10 mouse cellular contexts compared by ENCODE assay signal in the genomic region with DNA sequence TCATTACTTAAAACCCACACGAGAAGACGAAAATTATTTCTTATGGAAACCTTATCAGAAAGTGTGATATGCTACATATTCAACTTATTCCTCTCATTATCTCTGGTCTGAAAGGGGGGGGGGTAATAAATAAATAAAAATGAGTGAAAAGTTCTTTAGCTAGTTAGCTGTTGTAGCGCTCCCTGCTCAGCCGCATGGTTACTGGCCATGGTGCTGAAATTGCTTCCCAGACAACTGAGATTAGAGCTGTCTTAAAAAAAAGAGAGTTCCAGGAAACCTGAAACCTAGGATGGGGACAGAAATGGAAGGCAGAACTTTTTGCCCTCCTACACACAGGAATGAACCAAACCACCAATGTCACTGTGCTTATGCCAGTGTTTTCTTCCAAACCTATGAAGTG. TPM values are rescaled to one million over a fixed set of nuclear protein-coding genes. Genes with fewer than 3 reads are reported as not detected.
DNase-seq lines count a peak whose midpoint lies in the region; ATAC-seq and TF ChIP-seq lines count a peak whose summit lies in the region.
"Had no signal": no experiment of that assay in that cellular context is flagged by ENCODE, and none has a peak within 500 bp of the region (broad histone marks: within the 10 kb centered on the region; RNA-seq: fewer than 3 reads in every experiment).

No protein-coding gene starts in this region.

- intact Hi-C loops in left cerebral cortex, adult 2 months (cut with DNase I): no loop called here

- H3K27ac ChIP-seq in lung, embryonic 14.5 days (ENCODE audit: low read depth): no peak overlapping the region
- H3K27ac ChIP-seq in hindbrain, embryonic 15.5 days (replicated peaks): no peak overlapping the region
- H3K27ac ChIP-seq in left cerebral cortex, adult 2 months: no peak overlapping the region
- H3K27ac ChIP-seq: limb, embryonic 12.5 days had no signal

- no peak overlapping the region for H3ac ChIP-seq in myocyte (ENCODE audit: control insufficient read depth, insufficient read length)

- 3% methylated on average over 4 of the region's 4 CpGs for WGBS in lung, embryonic 14.5 days
- 7% methylated on average over 4 of the region's 4 CpGs for WGBS in lung, adult 2 months
- 9% methylated on average over 4 of the region's 4 CpGs for WGBS in hindbrain, embryonic 15.5 days

- peak; percentile 92 for DNase-seq in lung, embryonic 14.5 days
- DNase-seq in lung, adult 2 months: no peak
- DNase-seq in adrenal gland, postnatal 36 days: peak; percentile 61 to 78
- no peak for DNase-seq in right cerebral cortex, adult 2 months (ENCODE audit: low spot score in 2 of 2)
- no peak for DNase-seq in left cerebral cortex, adult 2 months (ENCODE audit: extremely low spot score in 1 of 2, low spot score in 2 of 2)
- no peak for DNase-seq in cerebellum, postnatal 4 days (ENCODE audit: low spot score in 2 of 2)

- no peaks in the 10 kb centered on the region for H3K4me1 ChIP-seq in lung, embryonic 14.5 days (ENCODE audit: insufficient read depth)
- H3K4me1 ChIP-seq in lung, adult 2 months (ENCODE audit: control insufficient read depth, insufficient read depth, low read length): no peaks in the 10 kb centered on the region
- H3K4me1 ChIP-seq in hindbrain, embryonic 15.5 days (replicated peaks): peaks cover 34% of the 10 kb centered on the region

- H3K9ac ChIP-seq in lung, embryonic 14.5 days: no peak overlapping the region
- no peak overlapping the region for H3K9ac ChIP-seq in hindbrain, embryonic 15.5 days
- H3K9ac ChIP-seq: limb, embryonic 12.5 days had no signal

- H3K9me3 ChIP-seq in lung, embryonic 14.5 days (ENCODE audit: low read depth, low read length): no peaks in the 10 kb centered on the region
- H3K9me3 ChIP-seq in hindbrain, embryonic 15.5 days: no peaks in the 10 kb centered on the region
- H3K9me3 ChIP-seq: limb, embryonic 12.5 days had no signal

- no peak overlapping the region for H3K4me2 ChIP-seq in lung, embryonic 14.5 days
- 0 out of 2 replicates have a peak overlapping the region, but pooled peaks have one; percentile 17 for H3K4me2 ChIP-seq in hindbrain, embryonic 15.5 days
- H3K4me2 ChIP-seq in myocyte (ENCODE audit: low read depth): no peak overlapping the region
- H3K4me2 ChIP-seq: limb, embryonic 12.5 days had no signal

- no peak for TF ChIP-seq POLR2A in lung, adult 2 months (IDR thresholded peaks at IDR 0.05; ENCODE audit: borderline replicate concordance, extremely low read depth, low read depth, low read length)
- no peak for TF ChIP-seq POLR2A in myocyte (IDR thresholded peaks at IDR 0.05; ENCODE audit: insufficient read length, low read depth)

- ATAC-seq in lung, embryonic 14.5 days (ENCODE audit: insufficient read depth): no peak
- ATAC-seq in hindbrain, embryonic 15.5 days (ENCODE audit: low FRiP score, low read depth): no peak

- H3K4me3 ChIP-seq in lung, embryonic 14.5 days (ENCODE audit: low read depth, low read length): no peak overlapping the region
- no peak overlapping the region for H3K4me3 ChIP-seq in lung, adult 2 months (replicated peaks; ENCODE audit: extremely low read depth, low read depth, low read length)
- 0 out of 2 replicates have a peak overlapping the region, but pooled peaks have one; percentile 6 for H3K4me3 ChIP-seq in hindbrain, embryonic 15.5 days
- H3K4me3 ChIP-seq in myocyte: no peak overlapping the region
- no peak overlapping the region for H3K4me3 ChIP-seq in left cerebral cortex, adult 2 months
- H3K4me3 ChIP-seq: limb, embryonic 12.5 days had no signal

- H3K79me2 ChIP-seq in myocyte (ENCODE audit: control insufficient read depth, insufficient read depth): no peaks in the 10 kb centered on the region

- TF ChIP-seq CTCF in lung, embryonic 14.5 days (IDR thresholded peaks at IDR 0.05; ENCODE audit: low read depth): no peak
- no peak for TF ChIP-seq CTCF in lung, adult 2 months (IDR thresholded peaks at IDR 0.05; ENCODE audit: insufficient read depth, low read length)
- TF ChIP-seq CTCF in left cerebral cortex, adult 2 months (IDR thresholded peaks at IDR 0.05): no peak

- H3K36me3 ChIP-seq in lung, embryonic 14.5 days (ENCODE audit: insufficient read depth): no peaks in the 10 kb centered on the region
- no peaks in the 10 kb centered on the region for H3K36me3 ChIP-seq in hindbrain, embryonic 15.5 days
- H3K36me3 ChIP-seq in myocyte (ENCODE audit: control insufficient read depth, insufficient read depth): no peaks in the 10 kb centered on the region
- H3K36me3 ChIP-seq: limb, embryonic 12.5 days had no signal

- peaks cover 86% of the 10 kb centered on the region for H3K27me3 ChIP-seq in lung, embryonic 14.5 days (ENCODE audit: insufficient read depth, low read length)
- H3K27me3 ChIP-seq in hindbrain, embryonic 15.5 days: peaks cover 71% of the 10 kb centered on the region
- peaks cover 34% of the 10 kb centered on the region for H3K27me3 ChIP-seq in myocyte (ENCODE audit: control insufficient read depth, insufficient read depth, insufficient read length)

TF ChIP-seq in myocyte, 11 proteins besides CTCF, POLR2A, EP300 and RAD21:
- TF ChIP-seq POLR2AphosphoS2 (IDR thresholded peaks at IDR 0.05; ENCODE audit: insufficient read length, low read depth): no peak
- TF ChIP-seq REST (IDR thresholded peaks at IDR 0.05; ENCODE audit: insufficient read depth, insufficient read length): peak; percentile 75
- no peak for TF ChIP-seq MYOG (IDR thresholded peaks at IDR 0.05; ENCODE audit: control insufficient read depth in 1 of 3, insufficient read depth in 1 of 3, insufficient read length in 2 of 3, low read depth in 2 of 3)
TF ChIP-seq in myocyte: peak in this region for 1.

RNA-seq across cellular contexts. Expression of a gene that starts 5.1 kb away (rescaled TPM):
- not detected in 2 replicates for polyA plus RNA-seq in lung, embryonic 14.5 days (2014; fragmentation: Nextera tagmentation; extraction: Ambion mirVana)
- polyA plus RNA-seq in lung, adult 2 months (2012; rRNA removed): not detected in 2 replicates
- not detected for total RNA-seq in adrenal gland, postnatal 36 days (2021)
- polyA plus RNA-seq in hindbrain, embryonic 15.5 days (2015; fragmentation: Nextera tagmentation; extraction: Ambion mirVana): 4.8 and 6.8 TPM in 2 replicates
- not detected for polyA plus RNA-seq in myocyte (2012; fragmentation: generic; extraction: Trizol)
- not detected for total RNA-seq in left cerebral cortex, adult 2 months (2021)
- polyA plus RNA-seq: cortical plate, adult 2 months; limb, embryonic 12.5 days had no signal

Comparison
In these comparisons a context has a peak if more than half of its experiments do, and no peak if none do; other contexts are left out.
1. DNase-seq: peak in lung, embryonic 14.5 days (single experiment) and adrenal gland, postnatal 36 days (2 of 2); none in lung, adult 2 months (single experiment), right cerebral cortex, adult 2 months (0 of 2), left cerebral cortex, adult 2 months (0 of 2) and cerebellum, postnatal 4 days (0 of 2).